Mouse (Mus musculus) embryonic fibroblast, embryonic 13.5 days (primary cell): ENCODE measurements around the gene Crb1. TPM values are rescaled to one million over a fixed set of nuclear protein-coding genes. Genes with fewer than 3 reads are reported as not detected.

Experiments used
- H3K27ac ChIP-seq: 2 replicates; pipeline ENCODE4 v1.5.1; 2012; ENCODE audit warnings: low read length, control low read depth, inconsistent platforms; ENCODE audit not compliant: insufficient read depth
- H3K4me1 ChIP-seq: 2 replicates; pipeline ENCODE4 v1.6.1; 2011; ENCODE audit warnings: low read length; ENCODE audit not compliant: control insufficient read depth, insufficient read depth
- H3K4me3 ChIP-seq: 2 replicates; pipeline ENCODE4 v1.5.1; 2011; ENCODE audit warnings: mild to moderate bottlenecking, control low read depth, low read length; ENCODE audit not compliant: insufficient read depth
- CTCF ChIP-seq: IDR thresholded peaks from 2 replicates; pipeline ENCODE4 v1.5.1; 2011; ENCODE audit warnings: mild to moderate bottlenecking, control low read depth, low read length, moderate library complexity, borderline replicate concordance; ENCODE audit not compliant: insufficient read depth
- POLR2A ChIP-seq: IDR thresholded peaks from 2 replicates; pipeline ENCODE4 v1.6.1; 2011; ENCODE audit warnings: low read depth, mild to moderate bottlenecking, control low read depth, low read length, moderate library complexity
- polyA plus RNA-seq: library from polyadenylated mRNA; stranded (reverse); fragments of >200 nt; gene quantifications from 2 replicates; pipeline ENCODE4 v1.2.4, GENCODE M21; 2011; ENCODE audit warnings: low read depth; ENCODE audit not compliant: missing spikeins, insufficient read length

The Crb1 gene
- polyA plus RNA-seq, 1 experiment, result not detected

DNA sequence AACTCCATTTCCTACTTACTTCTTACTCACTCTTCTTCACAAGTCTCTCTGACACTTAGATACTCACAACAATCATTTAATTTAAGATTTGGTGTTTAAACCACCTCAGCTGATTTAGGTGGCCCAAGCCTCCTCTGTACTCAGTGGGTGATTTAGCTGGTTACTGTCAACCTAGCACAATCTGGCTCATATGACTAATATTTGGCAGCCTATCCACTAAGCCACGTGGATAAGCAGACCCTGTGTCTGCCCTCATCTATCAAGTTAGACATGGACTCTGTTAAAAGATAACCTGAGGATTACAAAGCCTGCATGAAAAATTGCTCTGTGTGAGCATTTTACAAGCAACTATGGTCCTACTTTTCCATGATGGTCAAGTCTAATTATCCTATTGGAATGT, 19.7 kb upstream of the Crb1 start:
- Histone ChIP-seq H3K4me3 (no peak overlapping the region), H3K27ac (no peak overlapping the region), H3K4me1 (no peaks in the 10 kb centered on the region)
- TF ChIP-seq POLR2A (no peak), CTCF (no peak)

DNA sequence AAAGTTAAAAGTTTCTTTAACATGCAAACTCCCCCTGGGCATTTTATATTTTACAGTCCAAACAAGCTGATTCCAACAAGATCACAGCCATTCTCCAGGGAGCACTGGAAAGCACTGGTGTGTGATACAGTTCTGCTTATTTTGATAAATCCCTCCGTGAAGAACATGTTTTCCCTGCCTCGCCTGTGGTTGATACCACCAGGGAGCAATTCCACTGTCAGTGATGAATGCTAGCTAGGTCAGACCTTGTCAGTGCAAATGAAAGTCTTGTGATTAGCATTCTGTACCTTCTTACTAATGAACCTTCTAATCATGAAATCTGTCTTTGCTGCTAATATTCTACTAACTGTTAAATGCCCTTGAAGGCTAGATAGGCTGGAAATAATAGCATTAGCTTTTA, 14.8 kb upstream of the Crb1 start:
- no peak for TF ChIP-seq POLR2A
- no peak for TF ChIP-seq CTCF
- H3K4me1 ChIP-seq, result no peaks in the 10 kb centered on the region
- no peak overlapping the region for H3K4me3 ChIP-seq
- no peak overlapping the region for H3K27ac ChIP-seq

DNA sequence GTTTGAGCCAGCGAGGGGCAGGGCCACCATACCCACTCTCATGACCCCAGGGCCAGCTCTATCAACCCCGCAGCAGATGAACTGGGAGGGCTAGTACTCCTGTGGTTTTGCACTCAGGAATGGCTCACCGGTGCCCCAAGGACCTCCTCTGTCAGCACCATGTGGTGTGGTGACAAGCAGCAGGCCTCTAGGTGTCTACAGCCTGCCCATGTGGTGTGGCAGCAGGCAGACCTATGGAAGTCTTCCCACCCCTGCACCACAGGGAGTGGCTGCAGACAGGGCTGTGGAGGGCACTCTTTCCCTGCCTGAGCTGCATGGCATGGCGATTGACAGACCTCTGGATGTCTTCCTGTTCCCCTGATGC, 2.7 kb upstream of the Crb1 start:
- Histone ChIP-seq H3K4me1 (no peaks in the 10 kb centered on the region), H3K27ac (no peak overlapping the region), H3K4me3 (no peak overlapping the region)
- no peak for TF ChIP-seq POLR2A

DNA sequence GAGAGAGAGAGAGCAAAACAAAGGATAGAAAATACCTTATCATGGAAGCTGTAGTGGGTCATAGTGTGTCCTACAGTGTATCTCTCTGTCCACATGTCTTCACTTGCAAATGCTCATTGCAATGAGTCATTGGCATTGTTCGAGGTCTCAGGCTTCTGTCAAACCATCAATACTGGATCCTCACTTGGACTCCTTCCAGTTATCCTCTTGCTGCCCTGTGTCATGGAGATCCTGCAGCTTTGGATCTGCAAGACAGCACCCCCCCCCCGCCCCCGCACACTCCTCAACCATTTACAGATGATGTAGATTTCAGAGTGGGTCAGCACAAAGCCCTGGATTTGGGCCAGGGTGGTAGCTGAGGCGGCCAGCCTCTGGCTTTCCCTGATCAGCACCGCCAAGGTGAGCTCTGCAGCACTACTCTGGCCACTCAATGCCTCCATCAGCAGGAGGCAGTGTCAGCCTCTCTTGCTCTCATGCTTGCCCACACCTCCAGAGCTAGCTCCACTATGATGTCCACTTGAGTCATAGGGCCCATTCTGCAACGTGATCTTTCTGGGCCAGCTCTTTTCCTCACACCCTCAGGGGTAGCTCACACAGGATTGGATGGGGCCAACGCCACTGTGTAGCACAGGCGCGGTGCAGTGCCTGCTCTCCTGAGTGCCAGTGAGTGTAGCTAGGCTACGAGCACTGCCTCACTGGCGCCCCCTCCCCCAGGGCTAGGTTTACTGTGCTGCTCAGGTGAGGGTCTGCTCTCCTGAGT, 2.1 kb upstream of the Crb1 start:
- Histone ChIP-seq H3K27ac (no peak overlapping the region), H3K4me3 (no peak overlapping the region), H3K4me1 (no peaks in the 10 kb centered on the region)
- TF ChIP-seq CTCF, result peak; percentile 17; the same call in 1 of the 2 replicates
- no peak for TF ChIP-seq POLR2A

DNA sequence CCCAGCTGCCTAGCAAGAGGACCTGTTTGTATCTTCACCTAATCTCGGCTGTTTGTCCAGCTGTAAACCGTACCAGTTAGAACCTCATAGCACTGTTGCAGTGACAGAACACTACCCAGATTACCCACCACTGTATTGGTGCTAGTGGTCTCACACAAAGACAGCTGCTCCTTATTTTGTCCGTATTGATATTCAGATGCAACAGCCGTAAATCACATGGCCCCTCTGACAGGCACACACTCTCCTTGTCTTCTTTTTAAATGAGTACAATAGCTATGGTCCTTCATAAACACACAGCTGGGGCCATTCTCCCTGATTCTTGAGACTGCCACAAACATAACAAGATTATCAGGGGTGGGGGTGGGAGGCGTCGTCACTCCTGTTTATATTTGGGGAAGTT, 1.0 kb downstream of the Crb1 start:
- Histone ChIP-seq H3K27ac (no peak overlapping the region), H3K4me3 (no peak overlapping the region), H3K4me1 (no peaks in the 10 kb centered on the region)
- no peak for TF ChIP-seq CTCF
- TF ChIP-seq POLR2A, result no peak

DNA sequence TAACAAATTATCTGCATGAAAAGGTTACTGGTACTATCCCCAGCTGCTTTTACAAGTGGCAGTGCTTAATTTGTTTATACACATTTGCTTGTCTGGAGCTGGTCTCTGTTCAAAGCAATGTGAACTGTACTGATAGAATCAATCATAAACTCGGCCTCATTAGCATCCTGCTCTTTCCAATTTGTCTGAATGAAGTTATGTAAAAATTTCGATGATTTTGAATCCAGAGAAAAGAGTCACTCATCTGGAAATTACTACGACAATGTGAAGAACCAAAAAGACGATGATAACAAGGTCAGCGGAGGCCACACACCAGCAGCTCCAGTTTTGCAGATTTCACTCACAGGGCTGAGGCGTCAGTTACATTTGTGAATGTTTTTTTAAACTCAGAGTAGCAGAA, 5.6 kb downstream of the Crb1 start:
- Histone ChIP-seq H3K4me1 (no peaks in the 10 kb centered on the region), H3K4me3 (no peak overlapping the region), H3K27ac (no peak overlapping the region)
- TF ChIP-seq CTCF (no peak), POLR2A (no peak)

DNA sequence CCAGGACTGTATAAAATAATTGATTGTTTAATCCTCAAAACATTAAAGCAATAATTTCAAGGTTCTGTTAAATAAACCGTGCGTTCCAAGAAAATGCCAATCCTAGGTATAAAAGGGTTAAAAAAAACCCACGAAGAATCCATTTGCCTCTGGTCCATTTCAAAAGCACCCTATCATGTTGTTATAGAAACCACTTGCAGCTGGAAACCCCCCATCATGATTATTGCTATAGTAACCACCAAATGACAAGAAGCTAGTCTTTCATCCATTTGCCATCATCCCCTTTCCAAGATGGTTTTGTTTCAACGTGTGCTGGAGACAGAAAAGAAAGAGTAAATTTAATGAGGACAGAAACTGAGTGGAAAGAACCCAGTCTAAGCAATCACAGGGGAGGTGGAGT, 28.3 kb downstream of the Crb1 start:
- Histone ChIP-seq H3K4me3 (no peak overlapping the region), H3K27ac (no peak overlapping the region), H3K4me1 (no peaks in the 10 kb centered on the region)
- no peak for TF ChIP-seq CTCF
- no peak for TF ChIP-seq POLR2A

DNA sequence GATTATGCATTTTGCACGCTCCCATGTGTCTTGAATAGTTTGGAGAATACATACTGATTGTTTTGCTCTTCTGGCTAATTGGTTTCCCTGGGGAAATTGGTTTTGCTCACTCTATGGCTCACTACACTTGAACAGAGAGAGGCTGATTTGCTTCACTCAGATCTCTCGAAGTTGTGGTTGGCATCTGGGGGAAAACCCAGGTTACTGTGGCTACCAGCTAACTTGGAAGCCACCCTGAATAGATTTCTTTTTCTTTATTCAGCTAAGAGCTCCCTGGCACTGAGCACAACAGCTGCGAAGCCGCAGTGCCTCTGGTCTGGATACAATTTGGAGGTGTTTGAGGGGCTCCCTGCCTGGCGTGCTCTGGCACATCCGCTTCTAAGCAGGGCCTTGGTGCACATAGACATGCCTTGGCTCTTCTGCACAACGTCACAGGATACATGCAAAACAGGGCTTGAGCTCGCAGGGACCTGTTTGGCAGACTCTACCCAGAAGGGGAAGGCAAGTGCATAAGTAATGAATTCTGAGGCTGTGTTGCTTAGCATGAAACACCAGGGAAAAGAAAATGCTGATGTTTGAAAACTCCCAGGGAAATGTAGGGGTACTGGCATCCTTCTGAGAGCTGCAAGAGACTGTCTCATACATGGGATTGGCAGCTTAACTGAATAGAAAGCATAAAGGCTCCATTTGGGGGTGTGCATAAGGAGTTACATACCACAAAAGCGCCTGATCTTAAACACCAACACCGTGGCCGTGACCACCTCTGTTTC, 30.1 kb downstream of the Crb1 start:
- TF ChIP-seq CTCF (no peak), POLR2A (no peak)
- Histone ChIP-seq H3K27ac (no peak overlapping the region), H3K4me3 (no peak overlapping the region), H3K4me1 (no peaks in the 10 kb centered on the region)

DNA sequence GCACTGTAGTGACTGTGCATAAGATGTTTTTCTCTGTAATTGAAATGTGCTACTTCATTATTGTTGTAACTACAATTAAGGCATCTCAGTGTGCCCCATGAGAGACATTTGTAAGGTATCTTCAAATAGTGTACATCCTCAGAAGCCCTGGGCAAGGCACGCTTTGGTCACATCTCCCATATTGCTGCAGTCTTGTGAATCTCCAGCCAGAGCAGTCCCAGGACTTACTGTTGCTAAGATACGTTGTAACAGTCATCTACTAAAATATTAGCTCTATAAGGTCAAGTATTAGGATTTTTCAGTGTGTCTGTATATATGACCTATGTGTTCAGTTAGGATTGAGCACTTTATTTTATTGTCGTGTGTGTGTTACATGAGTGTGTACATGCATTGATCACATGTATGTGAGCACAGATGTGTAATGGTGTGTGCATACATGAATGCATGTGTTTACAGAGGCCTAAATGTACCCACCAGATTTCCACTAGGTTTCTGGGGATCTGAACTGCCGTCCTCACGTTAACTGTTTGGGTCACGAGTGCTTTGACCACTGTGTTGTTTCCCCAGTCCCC, 30.8 kb downstream of the Crb1 start:
- Histone ChIP-seq H3K4me1 (no peaks in the 10 kb centered on the region), H3K27ac (no peak overlapping the region), H3K4me3 (no peak overlapping the region)
- TF ChIP-seq CTCF (no peak), POLR2A (no peak)
